Mouse (Mus musculus) kidney, adult 2 months (tissue): ENCODE results near the gene Disp1.

Source experiments
- CTCF ChIP-seq: fragments of 200-500 bp; conservative IDR thresholded peaks from 2 replicates; pipeline ENCODE4 v1.5.1; 2011; ENCODE audit warnings: low read depth, mild to moderate bottlenecking, control low read depth, low read length, moderate library complexity, mixed read lengths; ENCODE audit not compliant: insufficient read depth, insufficient read length
- POLR2A ChIP-seq: fragments of 200-500 bp; IDR thresholded peaks from one replicate; pipeline ENCODE4 v1.6.1; 2011; ENCODE audit warnings: low read depth, low read length, control low read depth

DNA sequence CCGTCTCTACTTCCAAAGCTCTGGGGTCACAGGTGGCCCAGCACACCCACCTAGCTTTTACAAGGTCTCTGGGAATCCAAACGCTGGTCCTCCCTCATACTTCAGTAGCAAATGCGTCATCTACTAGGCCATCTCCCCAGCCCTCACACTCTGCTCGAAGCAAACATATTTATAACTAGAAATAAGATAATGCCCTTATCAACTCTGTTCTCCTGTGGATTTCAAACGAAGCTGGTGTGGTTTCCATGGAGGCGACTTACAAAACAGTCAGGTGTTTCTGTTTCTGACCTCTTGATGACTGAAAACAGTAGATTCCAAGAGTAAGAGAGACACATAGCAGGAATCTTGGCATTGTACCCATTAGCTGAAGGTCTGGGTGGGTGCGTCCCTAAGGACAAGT, 6.1 kb upstream of the Disp1 start:
- TF ChIP-seq POLR2A (no peak), CTCF (no peak)
